Mouse (Mus musculus): Measurements from ENCODE around the gene Fads3. TPM values are rescaled to one million over a fixed set of nuclear protein-coding genes. Genes with fewer than 3 reads are reported as not detected.
A peak's percentile ranks its signal among the peaks of the same experiment; 100 is the strongest.

Fads3 gene
- total RNA-seq, 1 experiment from 2014 or later: 11.1 TPM

DNA sequence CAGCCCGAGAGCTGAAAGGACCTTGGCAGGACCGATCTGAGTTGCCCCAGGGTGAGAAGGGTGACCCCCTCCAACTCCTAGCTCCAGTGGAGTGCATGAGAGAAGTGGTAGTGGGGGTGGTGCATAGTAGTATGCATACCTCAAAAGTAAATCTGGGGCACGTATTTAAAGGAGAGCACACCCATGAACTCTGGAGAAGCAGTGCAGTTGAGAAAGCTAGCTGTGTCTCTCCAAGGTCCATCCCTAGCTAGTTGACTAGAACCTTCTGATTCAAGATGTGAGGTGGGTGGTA, 22.9 kb upstream of the Fads3 start:
- no peak for ATAC-seq (replicated peaks; ENCODE audit: low read depth, poor library complexity, severe bottlenecking)

DNA sequence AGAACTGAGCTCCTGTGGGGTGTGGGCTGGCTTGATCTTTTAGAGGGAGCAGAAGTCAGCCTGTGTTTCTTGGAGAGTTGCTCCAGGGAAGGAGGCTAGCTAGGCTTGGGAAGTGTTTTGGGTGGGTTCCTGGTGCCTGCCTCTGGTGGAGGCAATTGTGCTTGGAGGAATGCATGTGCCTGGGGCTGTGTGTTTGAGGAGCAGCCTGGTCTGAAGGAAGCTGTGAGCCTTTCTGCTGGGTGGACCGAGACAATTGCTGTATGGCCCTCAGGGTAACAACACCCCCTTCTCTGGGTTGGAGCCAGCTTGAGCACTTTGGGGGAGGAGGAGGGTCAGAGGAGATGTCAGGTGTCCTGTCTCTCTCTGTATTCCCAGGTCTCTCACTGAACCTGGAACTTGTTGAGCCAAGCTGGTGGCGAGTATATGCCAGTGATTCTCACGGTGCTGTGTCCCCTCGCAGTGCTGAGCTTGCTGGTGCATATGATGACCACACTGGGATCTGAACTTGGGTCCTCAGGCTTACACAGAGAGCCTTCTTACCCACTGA, 22.1 kb upstream of the Fads3 start:
- no peak for ATAC-seq (replicated peaks; ENCODE audit: low read depth, poor library complexity, severe bottlenecking)

DNA sequence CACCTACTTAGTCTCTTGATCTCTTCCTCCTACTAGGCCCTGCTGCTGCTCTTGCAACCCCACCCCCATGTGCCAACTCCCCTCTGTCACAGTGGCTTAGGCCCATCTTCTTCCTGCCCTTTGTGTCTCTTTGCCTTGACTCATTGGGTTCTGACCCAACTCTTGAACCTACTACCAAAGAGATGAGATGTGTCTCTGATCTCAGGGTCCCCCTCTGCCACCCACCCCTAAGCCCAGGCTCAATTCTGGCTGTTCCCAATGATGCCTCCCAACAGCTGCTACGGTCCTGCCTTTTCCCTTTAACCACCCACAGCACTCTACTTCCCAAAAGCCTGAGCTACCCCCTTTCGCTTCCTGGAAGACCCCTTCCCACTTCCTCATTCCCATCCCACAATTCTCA, 19.4 kb upstream of the Fads3 start:
- no peak for ATAC-seq (replicated peaks; ENCODE audit: low read depth, poor library complexity, severe bottlenecking)

DNA sequence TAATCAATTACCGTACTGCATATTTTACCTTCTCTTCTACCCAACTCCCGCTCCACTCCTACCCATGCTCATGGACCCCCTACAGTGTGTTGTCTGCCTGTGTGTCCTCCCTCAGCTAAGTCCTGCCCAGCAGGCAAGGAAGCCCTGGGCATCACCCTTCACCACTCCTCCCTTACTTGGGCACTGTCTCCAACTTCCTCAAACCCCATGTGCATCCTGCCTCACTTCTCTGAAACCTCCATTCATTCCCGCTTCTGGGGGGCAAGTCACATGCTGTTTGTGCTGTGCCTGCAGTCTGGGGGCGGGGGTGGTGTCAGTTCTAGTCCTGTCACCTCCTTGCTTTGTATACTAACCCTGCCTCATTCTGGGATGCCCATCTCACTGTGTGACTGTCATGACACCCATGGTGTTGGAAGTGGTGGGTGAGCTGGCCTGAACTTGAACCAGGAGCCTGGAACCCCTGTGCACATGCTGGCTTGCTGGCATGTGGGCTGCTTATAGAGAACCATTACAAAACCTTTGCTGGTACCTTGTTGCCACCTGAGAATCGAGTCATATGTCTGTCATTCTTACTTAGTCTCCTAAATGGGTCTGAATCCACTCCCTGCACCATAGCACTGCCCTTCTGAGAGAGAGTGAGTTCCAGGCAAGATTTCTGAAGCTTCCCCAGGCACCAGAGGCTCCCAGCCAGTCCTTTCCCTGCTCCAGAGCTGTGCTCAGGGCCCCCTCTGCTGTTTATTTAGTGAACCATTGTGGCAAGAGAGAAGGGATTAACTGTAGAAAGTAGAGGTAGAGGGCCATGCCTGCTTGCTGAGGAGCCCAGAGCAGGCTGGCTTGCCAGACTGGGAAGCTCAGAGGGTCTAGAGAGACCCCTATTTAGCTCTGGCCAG, 18.7 kb upstream of the Fads3 start:
- ATAC-seq (replicated peaks; ENCODE audit: low read depth, poor library complexity, severe bottlenecking): peak; percentile 53

DNA sequence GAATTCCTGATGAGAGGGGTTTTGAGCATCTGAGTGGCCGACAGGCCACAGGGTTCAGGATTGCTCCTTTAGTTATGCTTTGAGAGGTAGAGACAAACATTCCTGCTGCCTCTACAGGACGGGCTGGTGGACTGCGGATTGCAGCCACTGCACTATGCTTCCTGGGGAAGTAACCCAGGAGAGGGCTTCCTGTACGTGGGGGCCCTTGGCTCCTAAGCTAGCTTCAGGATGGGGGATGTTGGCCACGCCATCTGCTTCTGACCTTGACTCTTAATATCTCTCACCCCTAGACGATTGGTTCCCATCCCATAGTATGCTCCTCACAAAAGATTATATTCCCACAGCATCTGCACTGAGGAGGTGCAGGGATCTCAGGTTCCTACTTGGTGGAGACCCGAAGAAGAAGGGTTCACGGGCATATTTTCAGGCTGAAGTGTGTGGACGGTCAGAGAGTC, 18.0 kb upstream of the Fads3 start:
- ATAC-seq (replicated peaks; ENCODE audit: low read depth, poor library complexity, severe bottlenecking): 0 out of 2 replicates have a peak, but pooled peaks have one; percentile 29

DNA sequence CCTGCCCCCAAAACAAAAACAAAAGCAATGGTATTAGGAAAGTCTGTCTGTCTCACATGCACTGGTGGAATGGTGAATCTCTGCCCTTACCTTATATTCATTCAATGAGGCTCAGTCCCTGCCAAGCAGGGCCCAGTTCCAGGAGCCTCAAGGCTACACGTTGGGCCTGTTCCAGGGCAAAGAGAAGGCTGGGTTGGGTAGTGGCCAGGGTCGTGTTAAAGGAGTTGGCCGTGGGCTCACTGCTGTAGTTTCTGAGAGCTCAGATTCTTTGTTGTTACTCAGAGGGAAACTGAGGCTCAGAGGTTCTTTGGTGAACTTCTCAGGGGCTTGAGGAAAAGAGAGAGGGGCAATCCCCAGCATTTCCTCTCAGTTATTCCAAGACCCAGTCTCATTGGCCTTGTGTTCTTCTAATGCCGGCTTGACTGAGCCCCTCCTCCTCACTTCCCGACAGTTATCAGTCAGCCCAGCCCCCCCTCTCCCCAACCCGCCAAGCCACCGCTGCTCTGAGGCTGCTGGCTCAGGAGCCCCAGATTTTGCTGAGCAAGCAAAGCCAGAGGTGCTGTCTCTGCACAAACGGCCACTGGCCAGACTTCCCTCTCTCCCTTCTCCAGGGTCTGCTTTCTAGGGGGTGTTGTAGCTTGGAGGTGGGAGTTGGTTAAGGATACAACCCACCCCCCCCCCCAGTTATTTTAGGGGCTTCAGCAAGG, 16.0 kb upstream of the Fads3 start:
- peak; percentile 53; the same call in 1 of the 2 replicates for ATAC-seq (replicated peaks; ENCODE audit: low read depth, poor library complexity, severe bottlenecking)

DNA sequence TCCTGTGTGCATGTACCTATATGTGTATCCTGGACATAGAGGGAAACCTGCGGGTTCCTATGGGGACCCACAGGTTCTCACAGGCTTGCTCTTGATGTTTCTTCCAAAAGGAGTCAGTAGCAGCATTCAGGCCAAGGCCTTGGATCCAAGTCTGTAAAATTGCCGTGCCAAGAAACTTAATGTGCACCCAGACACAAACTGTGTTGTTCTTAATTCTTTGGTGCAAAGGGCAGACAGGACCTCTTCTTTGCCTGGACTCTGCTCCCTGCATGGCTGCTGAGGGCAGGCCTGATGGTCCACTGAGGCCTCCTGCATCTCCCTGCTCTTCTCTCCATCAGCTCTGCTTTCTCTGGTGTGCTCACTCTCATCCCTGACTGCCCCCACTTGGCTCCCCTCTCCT, 11.6 kb upstream of the Fads3 start:
- ATAC-seq (replicated peaks; ENCODE audit: low read depth, poor library complexity, severe bottlenecking): no peak

DNA sequence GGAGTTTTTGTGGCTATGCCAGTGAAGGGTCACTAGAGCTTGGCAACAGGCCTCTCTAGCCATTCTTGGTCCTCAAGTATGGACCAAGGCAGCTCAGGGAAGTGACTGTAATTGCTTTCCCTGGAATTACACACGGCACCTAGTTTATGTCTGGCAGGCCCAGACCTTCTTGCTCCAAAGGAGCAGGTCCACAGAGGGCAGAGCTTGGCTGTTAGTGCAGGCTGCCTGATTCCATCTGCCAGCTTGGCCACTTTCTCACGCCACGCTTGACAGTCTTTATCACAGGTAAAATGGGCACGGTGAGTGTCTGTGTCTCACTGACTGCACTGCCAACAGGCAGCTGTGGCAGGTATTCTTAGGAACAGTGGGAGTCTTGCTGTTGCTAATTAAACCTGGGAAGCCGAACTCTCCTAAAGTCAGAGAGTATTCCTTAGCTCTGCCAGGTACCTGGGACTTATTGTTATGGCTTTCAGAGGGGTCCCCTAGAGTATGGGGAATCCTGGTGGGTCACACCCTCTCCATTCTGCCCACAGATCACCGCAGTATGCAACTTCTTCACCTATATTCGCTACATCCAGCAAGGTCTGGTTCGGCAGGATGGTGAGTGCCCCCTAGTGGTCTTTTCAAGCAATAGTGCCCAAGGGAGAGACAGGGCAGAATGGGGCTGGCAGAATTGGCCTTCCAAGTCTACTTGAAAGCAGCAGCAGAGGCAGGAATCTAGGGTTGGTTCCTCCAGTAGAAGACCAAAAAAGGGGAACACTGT, 8.0 kb upstream of the Fads3 start:
- peak; percentile 79 for ATAC-seq (replicated peaks; ENCODE audit: low read depth, poor library complexity, severe bottlenecking)

DNA sequence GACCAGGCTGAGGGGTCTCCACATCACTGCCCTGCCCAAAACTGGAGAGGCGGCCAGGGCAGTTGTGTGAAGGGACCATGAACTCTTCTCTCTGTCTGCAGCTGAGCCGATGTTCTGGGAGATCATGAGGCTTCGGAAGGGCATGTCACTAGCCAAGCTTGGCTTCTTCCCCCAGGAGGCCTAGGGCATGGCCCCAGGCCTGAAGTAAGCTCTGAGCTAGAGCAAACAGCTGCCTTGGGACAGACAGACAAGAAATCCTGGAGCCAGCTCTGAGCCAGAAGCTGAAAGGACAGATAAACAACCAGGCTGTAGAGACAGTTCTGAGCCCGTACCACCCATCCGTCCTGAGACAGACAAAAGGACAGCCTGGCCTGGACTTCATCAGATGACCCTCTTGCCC, 7.0 kb upstream of the Fads3 start:
- ATAC-seq (replicated peaks; ENCODE audit: low read depth, poor library complexity, severe bottlenecking): no peak

DNA sequence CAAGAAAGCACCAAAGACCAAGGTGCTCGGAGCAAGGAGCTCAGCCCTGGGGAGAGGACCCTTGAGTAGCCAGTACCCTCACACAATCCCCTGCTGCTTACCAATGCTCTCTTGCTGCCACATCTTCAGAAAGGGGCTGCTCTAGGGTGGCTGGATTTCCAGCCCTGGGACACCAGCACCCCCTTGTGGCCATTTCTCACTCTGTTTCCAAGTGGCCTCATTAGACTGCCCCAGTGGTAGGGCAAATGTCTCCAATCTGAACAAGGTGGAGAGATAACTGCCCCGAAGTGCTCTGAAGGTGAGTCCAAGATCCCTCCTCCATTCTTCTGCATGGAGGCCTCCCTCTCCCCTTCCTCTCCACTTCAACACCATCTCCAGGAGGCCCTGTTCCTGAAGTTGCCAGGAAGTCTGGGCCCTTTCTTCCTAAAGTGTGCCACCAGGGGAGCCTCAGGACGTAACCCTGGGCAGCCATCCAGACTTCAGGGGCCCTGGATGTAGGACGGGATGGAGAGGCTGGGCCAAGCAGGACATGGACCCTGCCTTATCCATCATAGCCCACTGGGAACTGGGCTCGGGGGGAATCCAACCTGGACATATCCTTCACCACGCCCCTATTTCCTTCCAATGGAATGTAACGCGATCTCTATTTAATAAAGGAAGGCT, 6.5 kb upstream of the Fads3 start:
- ATAC-seq (replicated peaks; ENCODE audit: low read depth, poor library complexity, severe bottlenecking): peak; percentile 82

DNA sequence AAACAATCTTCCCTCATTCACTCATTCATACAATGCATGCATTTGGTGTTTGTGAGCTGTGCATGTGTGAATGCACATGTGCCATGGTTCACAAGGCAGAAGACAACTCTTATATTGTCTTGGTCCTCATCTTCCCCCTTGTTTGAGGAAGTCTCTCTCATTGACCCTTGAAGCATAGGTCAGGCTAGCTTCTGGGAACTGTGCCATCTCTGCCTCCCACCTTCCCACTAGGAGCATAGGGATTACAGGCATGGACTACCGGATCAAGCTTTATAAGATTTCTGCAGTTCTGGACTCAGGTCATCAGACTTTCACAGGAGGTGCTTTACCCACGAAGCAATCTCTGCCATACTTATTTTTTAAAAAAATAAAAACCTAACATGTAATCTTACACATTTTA, 3.8 kb upstream of the Fads3 start:
- ATAC-seq (replicated peaks; ENCODE audit: low read depth, poor library complexity, severe bottlenecking): no peak

DNA sequence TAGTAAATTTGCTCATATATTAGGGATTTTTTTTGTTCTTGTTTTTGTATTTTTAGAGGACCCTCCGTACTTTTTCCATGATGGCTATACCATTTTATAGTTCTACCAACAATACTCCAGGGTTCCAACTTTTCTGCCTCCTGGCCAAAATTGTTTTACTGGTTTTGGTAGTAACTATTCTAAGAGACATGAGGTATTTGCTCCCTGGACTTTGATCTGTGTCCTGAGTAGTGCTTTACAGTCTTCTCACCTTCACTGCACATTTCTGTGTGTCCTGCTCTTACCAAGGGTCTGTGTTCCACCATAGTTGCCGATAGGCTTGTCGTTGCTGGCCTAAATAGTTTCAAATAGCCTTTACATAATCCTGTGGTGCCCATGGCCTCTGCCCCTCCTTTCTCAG, 3.0 kb upstream of the Fads3 start:
- ATAC-seq (replicated peaks; ENCODE audit: low read depth, poor library complexity, severe bottlenecking): no peak

DNA sequence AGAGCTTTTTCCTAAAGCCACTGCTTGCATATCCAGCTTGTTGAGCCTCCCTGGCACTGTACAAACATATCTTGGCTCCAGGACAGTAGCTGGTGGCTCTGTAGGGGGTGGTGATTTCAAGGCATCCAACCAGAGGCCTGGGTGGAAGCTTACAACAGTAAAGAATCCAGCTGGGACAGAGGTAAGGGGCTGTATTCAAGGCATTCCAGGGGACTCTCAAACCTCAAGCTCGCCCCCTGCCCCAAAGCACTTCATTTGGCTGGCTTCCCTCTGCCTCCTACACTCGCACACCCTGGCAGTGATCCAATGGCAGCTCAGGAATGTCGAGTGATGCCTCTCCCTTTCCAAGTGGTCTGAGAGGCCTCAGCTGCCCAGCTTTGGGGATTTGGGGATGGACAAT, 2.5 kb upstream of the Fads3 start:
- no peak for ATAC-seq (replicated peaks; ENCODE audit: low read depth, poor library complexity, severe bottlenecking)

DNA sequence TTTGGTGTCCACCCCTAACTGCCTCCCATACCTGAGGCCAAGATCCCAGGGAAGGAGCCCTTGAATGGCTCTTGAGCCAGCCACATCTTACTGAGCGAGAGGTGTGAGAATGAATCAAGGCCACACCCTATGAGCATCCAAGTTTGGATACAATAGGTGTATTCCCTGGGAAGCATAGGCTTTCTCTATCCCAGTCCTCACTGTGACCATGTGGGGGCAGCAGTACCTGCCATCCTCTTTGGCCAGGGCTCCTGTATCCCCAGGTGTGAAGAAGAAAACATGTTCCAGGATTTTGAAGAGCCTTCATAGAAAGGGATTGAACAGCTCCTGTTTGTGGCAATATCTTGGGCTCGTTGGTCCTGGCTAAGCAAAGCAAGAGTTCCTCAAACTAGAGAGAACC, 1.8 kb upstream of the Fads3 start:
- no peak for ATAC-seq (replicated peaks; ENCODE audit: low read depth, poor library complexity, severe bottlenecking)

DNA sequence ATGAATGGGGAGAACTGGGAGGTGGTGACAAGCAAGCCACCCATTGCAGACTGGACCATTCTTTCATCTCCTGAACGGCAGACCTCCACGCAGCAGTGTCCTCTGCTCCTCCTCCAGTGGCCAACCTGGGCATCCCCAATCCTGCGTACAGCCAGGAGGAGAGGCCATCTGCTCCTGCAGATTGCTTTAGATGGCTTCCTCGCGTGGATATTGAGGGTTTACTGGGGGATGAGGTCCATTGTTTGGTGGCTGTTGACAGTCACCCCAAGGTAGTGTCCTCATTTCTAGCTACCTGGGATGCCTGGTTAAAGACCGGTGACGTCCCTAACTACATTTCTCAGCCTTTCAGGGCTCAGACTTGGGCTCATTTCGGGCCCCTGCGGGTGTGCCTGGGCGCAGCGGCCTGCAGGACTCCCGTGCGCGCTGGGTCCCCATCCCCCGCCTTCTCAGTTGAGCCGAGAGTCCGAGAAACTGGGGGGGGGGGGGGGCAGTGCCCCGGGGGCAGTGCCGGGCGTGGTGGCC, 442 bp upstream of the Fads3 start:
- no peak for ATAC-seq (replicated peaks; ENCODE audit: low read depth, poor library complexity, severe bottlenecking)

DNA sequence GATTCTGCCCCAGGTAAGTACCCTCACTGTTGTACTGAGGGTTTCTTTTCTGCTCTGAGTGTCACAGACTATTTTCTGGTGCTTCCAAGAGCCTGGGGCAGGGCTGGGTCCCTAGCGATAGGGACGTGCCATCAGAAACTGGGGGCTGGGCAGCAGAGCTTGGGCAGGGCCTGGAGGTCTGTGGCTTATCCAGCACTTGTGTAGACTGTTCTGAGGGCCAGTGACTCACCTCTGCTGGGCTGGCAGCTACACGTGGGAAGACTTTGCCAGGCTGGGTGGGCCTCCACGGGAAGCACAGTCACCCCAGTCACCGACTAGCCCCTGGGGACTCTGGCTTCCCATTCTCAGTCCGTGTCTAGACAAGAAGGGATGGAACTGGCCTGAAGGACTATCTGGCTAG, 863 bp downstream of the Fads3 start:
- ATAC-seq (replicated peaks; ENCODE audit: low read depth, poor library complexity, severe bottlenecking): no peak; the same call in 1 of the 2 replicates

DNA sequence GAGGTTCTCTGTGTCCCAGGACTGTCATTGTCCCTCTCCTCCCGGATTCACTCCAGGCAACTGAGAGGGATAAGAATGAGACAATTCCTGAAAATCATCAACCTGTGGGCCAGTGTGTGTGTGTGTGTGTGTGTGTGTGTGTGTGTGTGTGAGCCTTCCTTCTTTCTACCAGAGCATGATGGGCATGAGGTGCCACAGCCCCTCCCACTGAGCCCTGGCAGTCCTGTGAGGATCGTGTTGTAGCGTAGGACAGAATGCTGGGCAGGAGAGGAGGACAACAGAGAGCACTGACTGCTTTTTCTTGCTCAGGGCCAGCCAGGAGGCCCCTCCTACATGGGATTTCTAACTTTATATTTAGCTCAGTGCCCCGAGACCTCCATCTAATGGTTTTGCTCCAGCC, 1.4 kb downstream of the Fads3 start:
- ATAC-seq (replicated peaks; ENCODE audit: low read depth, poor library complexity, severe bottlenecking): no peak

DNA sequence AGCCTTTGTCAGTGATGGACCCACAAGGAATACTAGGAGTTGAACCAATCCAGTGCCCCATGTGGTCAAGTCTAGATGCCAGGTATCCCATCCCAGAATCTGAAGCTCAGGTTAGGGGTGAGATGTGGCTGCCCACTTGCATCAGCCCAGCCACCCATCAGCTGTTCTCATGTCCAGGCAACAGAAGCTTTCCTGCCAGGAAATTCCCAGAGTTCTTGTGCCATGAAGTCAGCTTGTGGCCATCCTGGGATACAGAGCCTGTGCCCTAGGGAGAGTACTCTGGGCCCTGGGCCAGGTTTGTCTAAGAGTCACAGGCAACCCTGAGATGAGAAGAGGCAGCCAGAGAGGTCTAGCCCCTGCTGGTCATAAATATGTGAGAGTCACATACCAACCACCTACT, 2.3 kb downstream of the Fads3 start:
- ATAC-seq (replicated peaks; ENCODE audit: low read depth, poor library complexity, severe bottlenecking): no peak

DNA sequence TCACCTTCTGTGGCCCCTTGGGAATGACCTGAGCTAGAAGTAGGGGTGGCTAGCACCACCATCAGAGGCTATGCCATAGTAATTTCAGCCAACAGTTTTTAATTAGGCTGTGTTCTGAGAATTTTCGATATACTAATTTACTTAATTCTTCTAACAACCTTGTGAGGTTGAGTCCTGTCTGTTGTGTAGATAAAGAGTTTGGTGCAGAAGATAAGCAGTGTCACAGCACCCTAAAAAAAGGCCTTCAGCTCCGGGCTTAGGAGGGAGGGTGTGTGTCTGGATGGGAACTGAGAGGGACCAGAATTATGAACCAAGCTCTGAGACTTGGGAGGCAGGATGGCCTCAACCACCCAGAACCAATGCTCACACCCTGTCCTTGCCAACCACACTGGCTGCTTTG, 4.3 kb downstream of the Fads3 start:
- no peak for ATAC-seq (replicated peaks; ENCODE audit: low read depth, poor library complexity, severe bottlenecking)

DNA sequence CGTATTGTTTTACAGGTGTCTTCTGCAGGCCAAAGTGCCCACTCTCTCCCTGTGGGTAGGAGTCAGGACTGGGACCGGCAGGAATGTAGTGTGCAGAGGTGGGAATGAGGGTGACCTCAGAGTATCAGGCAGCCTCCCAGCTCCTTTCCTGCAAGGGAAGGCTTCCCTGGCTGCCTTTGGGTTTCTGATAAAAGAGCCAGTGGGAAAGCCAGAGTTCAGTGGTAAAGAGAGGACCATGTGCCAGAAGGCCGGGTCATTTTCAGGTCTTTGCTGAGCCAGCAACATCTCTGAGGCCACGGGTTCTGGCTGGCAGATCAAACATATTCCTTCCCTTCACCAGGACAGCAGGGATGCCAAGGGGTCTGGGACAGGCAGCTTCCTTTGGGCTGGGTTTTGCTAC, 5.0 kb downstream of the Fads3 start:
- no peak for ATAC-seq (replicated peaks; ENCODE audit: low read depth, poor library complexity, severe bottlenecking)

Data from common myeloid progenitor, adult 5-6 weeks (primary cell).